Mouse (Mus musculus): Measurements from ENCODE around the gene Cacna1e. TPM values are rescaled to one million over a fixed set of nuclear protein-coding genes. Genes with fewer than 3 reads are reported as not detected.
A peak's percentile ranks its signal among the peaks of the same experiment; 100 is the strongest.

Gene Cacna1e
- total and polyA plus RNA-seq, 2 experiments from 2014 or later: 8.0 to 58.2 TPM

- peak; percentile 56; the same call in 1 of the 2 replicates for ATAC-seq
- 50% methylated on average over 16 of the region's 16 CpGs for WGBS
- Histone ChIP-seq H3K4me2 (ENCODE audit: low read depth, low read length) (peak overlapping the region; percentile 25; the same call in 1 of the 2 replicates), H3K27ac (peak overlapping the region; percentile 11; the same call in 1 of the 2 replicates), H3K4me1 (ENCODE audit: insufficient read depth, low read length) (0 out of 2 replicates have a peak, but pooled peaks cover 4% of the 10 kb centered on the region), H3K27me3 (ENCODE audit: insufficient read depth, low read length) (no peaks in the 10 kb centered on the region), H3K9me3 (ENCODE audit: low read length) (no peaks in the 10 kb centered on the region), H3K4me3 (ENCODE audit: low read length) (no peak overlapping the region), H3K36me3 (ENCODE audit: insufficient read depth, low read length) (no peaks in the 10 kb centered on the region), H3K9ac (replicated peaks; ENCODE audit: low read length) (no peak overlapping the region)
- DNase-seq (ENCODE audit: low spot score): peak; percentile 55
- no peak for TF ChIP-seq CTCF (IDR thresholded peaks at IDR 0.05; ENCODE audit: low read depth)
Observed at GRCm38 (mm10) chr1:154622666-154623653, 261.3 kb downstream of the Cacna1e start.

GRCm38 (mm10) chr1:154617743-154618455 is 266.4 kb downstream of the Cacna1e start:
- no peak overlapping the region for H3K9ac ChIP-seq (replicated peaks; ENCODE audit: low read length)
- ATAC-seq (no peak), DNase-seq (ENCODE audit: low spot score) (peak; percentile 29)
- no peak overlapping the region for H3K4me3 ChIP-seq (ENCODE audit: low read length)
- H3K27ac ChIP-seq: no peak overlapping the region
- WGBS: 59% methylated on average over 7 of the region's 7 CpGs
- no peaks in the 10 kb centered on the region for H3K27me3 ChIP-seq (ENCODE audit: insufficient read depth, low read length)
- no peak overlapping the region for H3K4me2 ChIP-seq (ENCODE audit: low read depth, low read length)
- no peak for TF ChIP-seq CTCF (IDR thresholded peaks at IDR 0.05; ENCODE audit: low read depth)
- 0 out of 2 replicates have a peak, but pooled peaks cover 4% of the 10 kb centered on the region for H3K4me1 ChIP-seq (ENCODE audit: insufficient read depth, low read length)
- 0 out of 2 replicates have a peak, but pooled peaks cover 2% of the 10 kb centered on the region for H3K9me3 ChIP-seq (ENCODE audit: low read length)
- no peaks in the 10 kb centered on the region for H3K36me3 ChIP-seq (ENCODE audit: insufficient read depth, low read length)

- no peak for TF ChIP-seq CTCF (IDR thresholded peaks at IDR 0.05; ENCODE audit: low read depth)
- no peak overlapping the region for H3K4me2 ChIP-seq (ENCODE audit: low read depth, low read length)
- DNase-seq (ENCODE audit: low spot score): no peak
- no peaks in the 10 kb centered on the region for H3K4me1 ChIP-seq (ENCODE audit: insufficient read depth, low read length)
- 82% methylated on average over 7 of the region's 7 CpGs for WGBS
- no peaks in the 10 kb centered on the region for H3K36me3 ChIP-seq (ENCODE audit: insufficient read depth, low read length)
- no peak for ATAC-seq
- no peaks in the 10 kb centered on the region for H3K27me3 ChIP-seq (ENCODE audit: insufficient read depth, low read length)
- 0 out of 2 replicates have a peak, but pooled peaks cover 2% of the 10 kb centered on the region for H3K9me3 ChIP-seq (ENCODE audit: low read length)
- no peak overlapping the region for H3K9ac ChIP-seq (replicated peaks; ENCODE audit: low read length)
- no peak overlapping the region for H3K27ac ChIP-seq
- no peak overlapping the region for H3K4me3 ChIP-seq (ENCODE audit: low read length)
Observed at GRCm38 (mm10) chr1:154615759-154616158, 268.5 kb downstream of the Cacna1e start.

- no peaks in the 10 kb centered on the region for H3K36me3 ChIP-seq (ENCODE audit: insufficient read depth, low read length)
- no peak overlapping the region for H3K27ac ChIP-seq
- no peak for ATAC-seq
- H3K4me1 ChIP-seq (ENCODE audit: insufficient read depth, low read length): no peaks in the 10 kb centered on the region
- TF ChIP-seq CTCF (IDR thresholded peaks at IDR 0.05; ENCODE audit: low read depth): no peak
- WGBS: 36% methylated on average over 4 of the region's 4 CpGs
- DNase-seq (ENCODE audit: low spot score): no peak
- H3K9ac ChIP-seq (replicated peaks; ENCODE audit: low read length): no peak overlapping the region
- no peaks in the 10 kb centered on the region for H3K27me3 ChIP-seq (ENCODE audit: insufficient read depth, low read length)
- no peak overlapping the region for H3K4me3 ChIP-seq (ENCODE audit: low read length)
- no peak overlapping the region for H3K4me2 ChIP-seq (ENCODE audit: low read depth, low read length)
- 0 out of 2 replicates have a peak, but pooled peaks cover 2% of the 10 kb centered on the region for H3K9me3 ChIP-seq (ENCODE audit: low read length)
Observed at GRCm38 (mm10) chr1:154608516-154608915, 275.8 kb downstream of the Cacna1e start.

- ATAC-seq (no peak), DNase-seq (ENCODE audit: low spot score) (no peak)
- no peaks in the 10 kb centered on the region for H3K4me1 ChIP-seq (ENCODE audit: insufficient read depth, low read length)
- no peak for TF ChIP-seq CTCF (IDR thresholded peaks at IDR 0.05; ENCODE audit: low read depth)
- no peaks in the 10 kb centered on the region for H3K27me3 ChIP-seq (ENCODE audit: insufficient read depth, low read length)
- H3K9me3 ChIP-seq (ENCODE audit: low read length): no peaks in the 10 kb centered on the region
- H3K36me3 ChIP-seq (ENCODE audit: insufficient read depth, low read length): no peaks in the 10 kb centered on the region
- no peak overlapping the region for H3K4me3 ChIP-seq (ENCODE audit: low read length)
- no peak overlapping the region for H3K9ac ChIP-seq (replicated peaks; ENCODE audit: low read length)
- no peak overlapping the region for H3K4me2 ChIP-seq (ENCODE audit: low read depth, low read length)
- WGBS: 68% methylated on average over 3 of the region's 3 CpGs
- H3K27ac ChIP-seq: no peak overlapping the region
Observed at GRCm38 (mm10) chr1:154607406-154607805, 276.9 kb downstream of the Cacna1e start.

- Histone ChIP-seq H3K9me3 (ENCODE audit: low read length) (no peaks in the 10 kb centered on the region), H3K36me3 (ENCODE audit: insufficient read depth, low read length) (no peaks in the 10 kb centered on the region), H3K4me2 (ENCODE audit: low read depth, low read length) (no peak overlapping the region), H3K27me3 (ENCODE audit: insufficient read depth, low read length) (no peaks in the 10 kb centered on the region), H3K4me1 (ENCODE audit: insufficient read depth, low read length) (no peaks in the 10 kb centered on the region), H3K27ac (no peak overlapping the region), H3K9ac (replicated peaks; ENCODE audit: low read length) (no peak overlapping the region), H3K4me3 (ENCODE audit: low read length) (no peak overlapping the region)
- WGBS: 92% methylated on average over 2 of the region's 2 CpGs
- ATAC-seq: no peak
- no peak for TF ChIP-seq CTCF (IDR thresholded peaks at IDR 0.05; ENCODE audit: low read depth)
- DNase-seq (ENCODE audit: low spot score): no peak
Observed at GRCm38 (mm10) chr1:154605601-154606000, 278.7 kb downstream of the Cacna1e start.

Data from hindbrain, postnatal 0 days (tissue).